Mouse (Mus musculus) erythroblast, adult 5-6 weeks (primary cell): ENCODE measurements at regions not wholly inside any gene's neighbourhood (a gene's known extent, or its start where the extent isn't known, plus 50 kb on each side); places are given as distances from the start of the nearest gene placed in this dataset.

Experiments
- ATAC-seq: replicated peaks from 2 replicates; pipeline ENCODE4 v1.8.0; 2016; ENCODE audit warnings: moderate number of reproducible peaks, mild to moderate bottlenecking, moderate TSS enrichment, inconsistent platforms; ENCODE audit not compliant: poor library complexity, low FRiP score, severe bottlenecking

DNA sequence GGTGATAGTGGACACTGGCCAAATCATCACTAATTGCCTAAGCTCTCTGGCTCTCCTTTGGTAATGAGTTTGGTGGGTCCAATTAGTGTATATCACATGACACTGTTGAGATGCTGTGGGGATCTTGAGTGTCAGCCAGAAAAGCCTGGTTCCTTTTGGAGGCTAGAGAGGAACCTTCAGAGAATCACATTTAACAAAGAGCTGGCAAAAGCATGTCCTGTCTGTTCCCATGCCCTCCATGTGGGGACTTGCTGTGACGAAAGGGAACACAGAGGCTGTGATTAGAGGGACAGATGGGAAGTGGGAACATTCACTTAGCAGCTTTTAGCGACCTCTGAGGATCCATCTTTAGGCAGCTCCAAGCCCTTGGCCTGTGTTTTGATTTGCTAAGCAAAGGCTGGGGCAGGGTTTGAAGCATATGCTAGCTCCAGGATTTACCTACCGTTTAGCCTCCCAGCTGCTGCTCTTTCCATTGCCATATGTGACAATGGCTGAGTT is 407.4 kb upstream of the Lmcd1 start:
- ATAC-seq: no peak

DNA sequence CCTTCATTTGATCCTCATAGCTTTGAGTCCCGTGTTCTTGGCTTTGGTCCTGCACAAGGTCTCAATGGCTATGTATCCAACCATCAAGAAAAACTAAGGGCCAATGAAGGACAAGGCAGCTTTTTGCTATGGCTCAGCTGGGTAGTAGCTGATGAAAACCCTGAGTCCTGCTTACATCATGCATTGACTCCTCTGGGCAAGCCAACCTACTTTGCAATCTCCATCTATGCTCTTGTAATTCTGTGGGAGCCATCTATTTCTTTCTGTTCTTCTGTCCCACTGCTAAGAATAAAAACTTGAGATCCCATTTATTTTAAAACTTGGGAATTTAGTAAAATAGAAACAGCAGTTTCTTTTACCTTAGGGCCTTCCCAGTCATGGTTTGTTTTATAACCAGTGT is 391.0 kb upstream of the Lmcd1 start:
- no peak for ATAC-seq

DNA sequence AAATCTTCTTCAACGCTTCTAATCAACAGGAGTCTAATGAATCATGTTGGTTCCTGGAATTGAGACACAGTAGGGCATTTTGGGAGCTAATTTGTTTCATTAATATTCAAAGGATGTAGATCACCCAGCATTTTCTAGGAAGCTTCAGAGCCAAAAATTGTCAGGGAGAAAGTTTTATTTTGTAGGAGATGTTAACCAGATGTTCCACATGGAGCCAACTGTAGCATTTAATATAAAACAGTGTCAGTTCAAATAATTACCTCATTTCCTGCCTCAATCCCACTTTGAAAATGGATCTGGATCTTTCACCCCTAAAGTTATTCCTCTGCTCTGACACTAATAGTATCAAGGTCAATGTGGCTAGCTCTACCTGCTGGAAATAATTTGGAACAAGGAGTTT is 389.6 kb upstream of the Lmcd1 start:
- no peak for ATAC-seq

DNA sequence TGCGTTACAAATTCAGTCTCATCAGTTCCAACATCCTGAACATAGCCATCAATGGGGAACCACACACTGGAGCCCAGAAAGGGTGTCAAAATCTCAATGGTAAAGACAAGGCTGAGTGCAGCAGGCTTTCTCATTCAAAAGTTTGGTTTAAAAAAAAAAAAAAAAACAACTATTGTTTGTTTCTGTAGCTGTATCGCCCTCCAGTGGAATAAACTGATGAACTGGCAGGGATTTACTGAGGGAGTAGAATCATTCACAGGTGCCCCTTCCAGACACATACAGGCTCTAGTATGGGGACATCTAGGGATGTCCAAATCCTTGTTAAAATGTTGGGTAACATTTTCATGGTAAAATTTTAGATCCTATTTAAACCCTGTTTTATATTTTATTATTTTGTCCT is 361.6 kb upstream of the Lmcd1 start:
- no peak for ATAC-seq

GRCm38 (mm10) chr6:111913771-111914405 is 359.7 kb upstream of the Lmcd1 start:
- no peak for ATAC-seq

DNA sequence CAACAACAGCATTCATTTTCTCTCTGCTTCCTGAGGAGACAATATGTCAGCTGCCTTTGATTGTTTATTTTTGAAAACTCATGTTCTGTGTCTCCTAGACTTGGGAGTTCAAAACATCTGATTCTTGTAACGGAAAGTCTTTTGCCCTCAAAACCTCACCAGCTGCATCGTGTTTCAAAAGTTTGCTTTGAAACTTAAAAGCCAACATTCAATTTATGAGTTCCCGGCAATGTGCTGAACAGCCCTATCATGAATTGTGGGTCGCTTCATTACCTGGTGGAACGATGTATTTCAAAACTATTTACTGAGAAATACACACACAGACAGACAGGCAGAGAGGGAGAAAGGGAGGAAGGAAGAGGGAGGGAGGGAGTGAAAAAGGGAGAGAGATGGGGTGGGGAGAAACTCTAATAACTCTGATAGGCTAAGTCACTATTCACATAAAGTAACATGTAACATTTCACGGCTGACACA is 356.3 kb upstream of the Lmcd1 start:
- no peak for ATAC-seq

- no peak for ATAC-seq
These were observed 355.5 kb upstream of the Lmcd1 start for GRCm38 (mm10) chr6:111917868-111918597.

GRCm38 (mm10) chr6:111932596-111932995 is 341.0 kb upstream of the Lmcd1 start:
- no peak for ATAC-seq

GRCm38 (mm10) chr6:111954401-111954800 is 319.2 kb upstream of the Lmcd1 start:
- no peak for ATAC-seq

DNA sequence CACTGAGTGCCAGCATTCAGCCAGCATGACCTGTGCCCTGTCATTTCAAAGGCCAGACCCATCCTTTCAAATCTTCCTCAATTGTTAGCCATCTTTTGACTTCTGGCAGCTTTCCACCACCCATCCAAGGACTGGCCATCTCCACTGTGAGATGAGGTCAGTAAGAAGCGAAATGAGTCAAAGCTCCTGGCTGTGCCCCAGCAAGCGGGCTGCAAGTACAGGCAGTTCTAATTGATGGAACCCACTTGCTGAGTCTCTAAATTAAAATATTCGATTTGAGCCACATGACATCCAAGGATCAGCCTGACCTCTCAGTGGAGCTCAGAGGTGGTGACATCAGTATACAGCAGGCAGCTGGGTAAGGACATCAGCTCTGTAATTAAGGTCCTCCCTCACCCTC is 307.8 kb upstream of the Lmcd1 start:
- no peak for ATAC-seq

- no peak for ATAC-seq
These were observed 288.1 kb upstream of the Lmcd1 start for GRCm38 (mm10) chr6:111985452-111985851.

- no peak for ATAC-seq
These were observed 277.7 kb upstream of the Lmcd1 start for GRCm38 (mm10) chr6:111995823-111996222.

DNA sequence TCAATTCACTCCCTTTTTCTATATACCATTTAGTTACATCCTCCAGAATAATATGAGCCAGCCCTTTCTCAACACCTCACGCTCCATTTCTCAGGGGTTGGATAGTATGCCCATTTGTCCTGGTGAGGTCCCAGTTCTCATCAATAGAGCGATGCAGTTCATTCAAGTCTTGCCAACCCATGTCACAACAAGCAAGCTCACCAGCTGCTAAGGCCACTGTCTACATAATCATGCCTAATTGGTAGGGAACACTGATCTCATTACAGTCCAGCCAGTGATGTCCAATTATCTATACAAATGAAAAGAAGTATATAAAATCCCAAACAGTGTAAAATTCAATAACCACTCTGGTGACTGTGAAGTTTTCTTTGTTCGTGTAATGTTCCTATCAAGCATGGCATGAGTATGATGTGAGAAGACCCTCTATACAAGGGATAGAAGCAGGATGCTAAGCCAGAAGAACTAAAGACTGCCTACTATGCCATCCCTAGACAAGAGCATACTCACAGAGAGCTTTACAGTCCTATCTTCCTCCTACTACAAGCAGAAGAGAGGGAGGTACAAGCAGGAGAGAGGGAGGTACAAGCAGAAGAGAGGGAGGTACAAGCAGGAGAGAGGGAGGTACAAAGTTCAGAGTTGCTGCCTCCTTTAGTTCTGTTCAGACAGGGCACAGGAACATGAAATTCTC is 269.6 kb upstream of the Lmcd1 start:
- no peak for ATAC-seq

DNA sequence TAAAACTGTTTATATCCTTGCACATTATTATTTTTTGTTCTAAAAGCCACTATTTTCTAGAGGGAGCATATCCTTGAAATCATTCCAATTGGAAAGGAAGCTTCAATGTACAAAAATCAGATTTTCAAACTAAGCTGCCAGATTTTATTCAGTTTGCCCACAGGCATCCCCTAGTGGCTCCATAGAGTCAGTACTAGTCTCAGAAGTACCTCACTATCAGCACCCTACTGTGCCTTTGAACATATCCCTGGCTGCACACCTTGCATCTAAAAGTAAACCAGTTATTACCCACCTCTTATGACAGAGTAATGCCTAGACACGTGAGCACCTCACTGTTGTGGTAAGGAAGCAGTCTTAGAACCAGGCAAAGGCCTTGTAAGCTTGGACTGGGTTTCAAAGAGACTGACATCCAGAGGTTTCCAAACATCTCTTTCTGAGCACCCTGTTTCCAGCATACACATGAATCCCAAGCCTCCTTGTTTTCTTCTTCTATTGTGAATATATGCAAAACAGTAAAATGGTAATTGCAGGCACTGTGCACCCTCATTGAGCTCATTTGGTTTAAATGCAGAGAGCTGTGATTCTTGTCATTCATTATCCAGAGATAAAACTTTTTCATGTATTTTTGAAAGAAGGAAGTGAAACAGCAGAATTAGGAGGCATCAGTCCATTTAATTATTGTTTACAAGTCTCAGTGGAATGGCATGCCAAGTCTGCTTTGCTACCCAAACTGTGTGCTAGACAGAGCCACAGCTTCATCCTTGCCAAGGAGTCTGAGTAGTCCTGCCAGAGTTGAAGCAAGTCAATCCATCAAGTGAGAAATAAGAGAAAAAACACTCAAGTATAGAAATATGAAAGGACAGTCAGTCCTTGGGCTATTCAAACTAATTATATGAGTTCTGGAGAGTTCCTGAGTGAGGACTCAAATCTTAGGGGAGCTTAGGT is 247.0 kb upstream of the Lmcd1 start:
- ATAC-seq: no peak

- ATAC-seq: no peak
These were observed 222.9 kb upstream of the Lmcd1 start for GRCm38 (mm10) chr6:112050548-112051184.

DNA sequence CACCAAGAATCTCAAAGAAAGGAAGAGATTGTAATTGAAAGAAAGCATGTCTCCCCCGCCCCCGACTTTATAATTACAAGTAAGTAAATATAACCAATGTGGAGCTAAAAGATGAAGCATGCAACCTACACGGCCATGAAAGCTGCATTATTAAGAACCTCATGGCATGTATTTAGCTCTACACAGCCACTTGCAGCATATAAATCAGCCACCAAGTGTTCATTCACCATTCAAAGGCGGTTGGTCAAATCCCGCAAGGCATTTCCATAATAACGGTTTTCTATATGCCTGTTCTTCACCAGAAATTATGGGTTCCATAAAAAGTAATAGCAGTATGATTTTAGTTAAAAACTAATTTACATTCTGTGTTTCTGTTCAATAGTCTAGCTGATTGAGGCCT is 221.4 kb upstream of the Lmcd1 start:
- ATAC-seq: no peak

DNA sequence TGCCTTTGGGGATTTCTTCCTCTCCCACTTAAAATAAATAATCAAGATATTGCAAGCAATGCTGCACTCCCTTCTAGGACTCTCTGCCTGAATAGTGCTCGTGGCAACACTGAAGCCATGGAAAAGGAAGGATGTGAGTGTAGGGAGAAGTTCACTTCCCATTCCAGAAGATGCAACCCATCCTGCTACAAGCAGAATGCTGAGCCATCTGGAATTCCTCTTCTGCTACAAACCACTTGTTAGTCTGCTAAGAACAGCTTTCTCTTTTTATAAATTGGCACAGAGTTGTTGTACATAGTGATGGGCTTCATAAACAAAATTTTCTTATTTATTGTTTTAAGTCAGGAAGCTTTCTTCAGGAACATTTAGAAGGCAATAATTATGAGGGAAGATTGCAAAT is 215.7 kb upstream of the Lmcd1 start:
- no peak for ATAC-seq

- ATAC-seq: no peak
These were observed 210.6 kb upstream of the Lmcd1 start for GRCm38 (mm10) chr6:112062956-112063355.

DNA sequence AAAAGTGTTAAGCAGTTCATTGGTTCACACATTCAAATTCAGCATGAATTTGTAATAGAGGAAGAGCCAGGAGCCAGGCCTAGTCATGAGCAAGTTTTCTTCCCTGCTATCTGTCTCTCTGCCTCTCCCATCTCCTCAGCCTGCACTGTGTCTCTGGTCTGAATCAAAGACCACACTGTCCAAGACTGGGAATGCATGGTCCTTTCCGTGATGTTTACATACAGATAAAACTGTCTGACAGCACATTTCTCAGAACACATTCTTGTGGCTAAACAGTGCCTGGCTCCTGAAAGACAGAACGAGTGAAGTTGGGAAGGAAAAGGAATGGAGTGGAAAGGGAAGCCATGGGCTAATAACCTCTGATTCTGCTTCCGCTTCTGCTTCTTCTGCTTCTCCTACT is 183.0 kb upstream of the Lmcd1 start:
- no peak for ATAC-seq
